Mouse (Mus musculus) thymus, adult 2 months (tissue): ENCODE measurements around the gene Shprh. TPM values are rescaled to one million over a fixed set of nuclear protein-coding genes. Genes with fewer than 3 reads are reported as not detected.
"Not testable (repeated sequence)": the region's sequence is repeated elsewhere in the genome, so short reads cannot be mapped to it uniquely, and the experiment has no call there.

Source experiments
- DNase-seq: peaks from one replicate; pipeline ENCODE4 v3.0.0; 2021
- H3K27ac ChIP-seq: fragments of 200-500 bp; 2 replicates; pipeline ENCODE4 v1.5.1; 2012; ENCODE audit warnings: low read length, control low read depth; ENCODE audit not compliant: control insufficient read depth, insufficient read depth
- H3K27me3 ChIP-seq: fragments of 200-500 bp; 2 replicates; pipeline ENCODE4 v1.6.1; 2012; ENCODE audit warnings: mild to moderate bottlenecking, low read length, moderate library complexity, mixed read lengths; ENCODE audit not compliant: control insufficient read depth, insufficient read depth
- H3K36me3 ChIP-seq: fragments of 200-500 bp; 2 replicates; pipeline ENCODE4 v1.6.1; 2012; ENCODE audit warnings: mild to moderate bottlenecking, low read length, moderate library complexity; ENCODE audit not compliant: control insufficient read depth, insufficient read depth
- H3K4me1 ChIP-seq: fragments of 200-500 bp; replicated peaks from 2 replicates; pipeline ENCODE4 v1.6.1; 2012; ENCODE audit warnings: low read length; ENCODE audit not compliant: control insufficient read depth, insufficient read depth
- H3K4me3 ChIP-seq: fragments of 200-500 bp; 2 replicates; pipeline ENCODE4 v1.5.1; 2012; ENCODE audit warnings: mild to moderate bottlenecking, low read length, control low read depth, moderate library complexity; ENCODE audit not compliant: control insufficient read depth, insufficient read depth
- CTCF ChIP-seq: fragments of 200-500 bp; IDR thresholded peaks from 2 replicates; pipeline ENCODE4 v1.5.1; 2012; ENCODE audit warnings: mild to moderate bottlenecking, control low read depth, low read length, moderate library complexity, borderline replicate concordance; ENCODE audit not compliant: control insufficient read depth, poor library complexity, insufficient read depth; ENCODE audit errors: extremely low read depth
- POLR2A ChIP-seq: fragments of 200-500 bp; IDR thresholded peaks from 2 replicates; pipeline ENCODE4 v1.6.1; 2012; ENCODE audit warnings: mild to moderate bottlenecking, low read length, control low read depth, moderate library complexity; ENCODE audit not compliant: control insufficient read depth, poor library complexity, insufficient read depth; ENCODE audit errors: extremely low read depth
- WGBS: fragments of 180-500 bp; shearing (Covaris S2); methylation state at CpG from one replicate; pipeline ENCODE4 v1.1.7; 2018; 5-methylcytosine and 5-hydroxymethylcytosine counted together
- polyA plus RNA-seq: library from polyadenylated mRNA; depleted of rRNA; stranded (reverse); fragments of >200 nt; gene quantifications from 2 replicates; pipeline ENCODE4 v1.2.3, GENCODE M21; 2012

The Shprh gene
- polyA plus RNA-seq, 1 experiment, result 5.6 TPM

DNA sequence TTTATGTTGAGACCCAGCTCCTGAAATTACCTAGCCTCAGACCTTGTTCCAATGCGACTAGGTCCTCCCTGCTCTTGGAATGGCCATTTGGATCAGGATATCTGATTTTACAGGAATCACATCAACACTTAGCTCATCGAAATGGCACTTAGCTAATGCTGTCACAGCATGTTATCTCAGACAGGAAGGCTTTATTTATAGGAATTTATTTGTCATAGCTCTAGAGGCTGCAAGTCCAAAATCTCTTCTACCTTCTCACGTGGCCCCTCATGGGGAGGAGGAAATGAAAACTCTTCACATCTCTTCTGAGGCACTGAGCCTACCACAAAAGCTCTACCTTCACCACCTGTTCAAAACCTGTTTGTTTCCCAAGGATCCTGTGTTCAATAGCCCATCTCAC is 84.0 kb downstream of the Shprh start:
- DNase-seq, result no peak
- Histone ChIP-seq H3K4me3 (no peak overlapping the region), H3K27ac (no peak overlapping the region), H3K27me3 (no peaks in the 10 kb centered on the region), H3K4me1 (no peaks in the 10 kb centered on the region), H3K36me3 (no peaks in the 10 kb centered on the region)
- WGBS, result 72% methylated on average over 3 of the region's 3 CpGs
- no peak for TF ChIP-seq POLR2A
- no peak for TF ChIP-seq CTCF

DNA sequence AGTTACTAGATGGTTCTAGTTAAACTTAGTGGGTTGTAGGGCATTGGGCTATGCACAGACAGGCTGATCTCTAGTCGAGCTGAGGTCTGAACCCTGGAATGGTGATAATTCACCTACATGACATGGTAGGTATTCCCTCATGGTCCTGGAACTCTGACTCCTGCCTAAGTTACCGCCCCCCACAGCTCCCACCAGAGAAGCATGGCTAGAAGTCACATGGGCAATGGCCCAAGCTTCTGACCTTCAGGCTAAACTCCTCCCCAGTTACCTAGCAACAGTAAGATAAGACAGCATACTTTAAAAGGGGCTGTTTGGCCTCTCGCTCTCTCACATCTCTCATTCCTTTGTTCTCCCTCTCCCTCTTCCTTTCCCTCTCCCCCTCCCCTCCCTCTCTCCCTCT is 93.8 kb downstream of the Shprh start:
- 97% methylated on average over 3 of the region's 3 CpGs for WGBS

DNA sequence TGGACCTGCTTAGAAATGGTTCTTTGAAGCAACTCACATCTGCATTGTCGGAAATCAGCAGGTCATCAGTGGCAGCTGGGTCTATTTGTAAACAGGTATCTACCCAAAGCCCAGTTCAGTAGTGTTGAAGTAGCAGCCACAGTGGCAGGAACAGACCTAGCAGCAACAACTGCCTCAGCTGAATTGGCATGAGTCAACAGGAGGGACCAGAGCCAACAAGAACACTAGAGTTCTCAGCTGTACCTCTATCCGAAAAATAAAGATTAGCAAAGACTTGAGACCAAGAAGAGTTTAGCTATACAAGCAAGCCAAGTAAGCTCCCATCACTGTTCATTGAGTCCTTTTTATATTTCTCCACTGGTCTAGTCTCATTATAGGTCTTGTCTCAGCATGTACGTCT is 99.0 kb downstream of the Shprh start:
- no peak overlapping the region for H3K27ac ChIP-seq
- no peak for DNase-seq
- 93% methylated on average over 3 of the region's 3 CpGs for WGBS
- no peaks in the 10 kb centered on the region for H3K4me1 ChIP-seq
- TF ChIP-seq CTCF, result no peak
- TF ChIP-seq POLR2A, result no peak
- no peaks in the 10 kb centered on the region for H3K27me3 ChIP-seq
- H3K4me3 ChIP-seq, result no peak overlapping the region
- no peaks in the 10 kb centered on the region for H3K36me3 ChIP-seq

More for the DNA sequence above, 93.8 kb downstream of the Shprh start:
- H3K27ac ChIP-seq, H3K36me3 ChIP-seq, DNase-seq, H3K4me1 ChIP-seq, H3K4me3 ChIP-seq, H3K27me3 ChIP-seq: not testable (repeated sequence)

DNA sequence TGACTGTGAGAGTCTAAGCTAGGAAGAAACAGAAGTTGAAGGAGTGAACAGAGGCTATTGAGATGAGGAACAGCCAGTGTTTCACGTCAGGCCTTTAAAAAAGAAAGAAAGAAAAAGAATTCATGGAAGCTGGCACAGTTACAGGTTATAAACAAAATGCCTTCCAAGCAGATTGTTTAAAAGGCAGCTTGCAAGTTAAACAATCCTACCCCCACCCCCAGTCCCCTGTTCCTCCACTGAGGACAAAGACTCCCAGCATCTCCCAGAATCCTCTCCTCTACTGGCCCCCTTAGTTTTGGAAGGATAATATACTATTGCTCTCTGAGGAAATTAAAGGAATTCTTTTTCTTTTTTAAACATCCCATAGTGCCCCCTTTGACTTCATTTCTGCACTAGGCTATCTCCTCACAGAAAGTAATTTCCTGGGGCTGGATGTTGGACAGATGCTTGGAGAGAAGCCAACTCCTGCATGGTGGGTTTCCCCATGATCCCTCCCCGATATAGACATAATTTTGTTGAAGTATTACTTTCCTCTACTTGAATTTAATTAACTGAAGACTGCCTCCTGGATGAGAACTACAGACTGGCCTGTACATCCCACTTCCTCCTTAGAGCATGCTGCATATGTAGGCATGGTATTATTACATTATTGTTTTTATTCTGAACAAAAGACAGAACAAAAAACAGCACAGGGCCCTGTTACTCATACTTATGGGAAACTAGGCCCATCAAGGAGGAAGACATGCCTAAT is 101.2 kb downstream of the Shprh start:
- H3K27me3 ChIP-seq, result no peaks in the 10 kb centered on the region
- H3K36me3 ChIP-seq, result no peaks in the 10 kb centered on the region
- 89% methylated on average over 2 of the region's 2 CpGs for WGBS
- TF ChIP-seq POLR2A, result no peak
- no peak for TF ChIP-seq CTCF
- H3K4me1 ChIP-seq, result no peaks in the 10 kb centered on the region
- H3K4me3 ChIP-seq, result no peak overlapping the region
- DNase-seq, result no peak
- H3K27ac ChIP-seq, result no peak overlapping the region

DNA sequence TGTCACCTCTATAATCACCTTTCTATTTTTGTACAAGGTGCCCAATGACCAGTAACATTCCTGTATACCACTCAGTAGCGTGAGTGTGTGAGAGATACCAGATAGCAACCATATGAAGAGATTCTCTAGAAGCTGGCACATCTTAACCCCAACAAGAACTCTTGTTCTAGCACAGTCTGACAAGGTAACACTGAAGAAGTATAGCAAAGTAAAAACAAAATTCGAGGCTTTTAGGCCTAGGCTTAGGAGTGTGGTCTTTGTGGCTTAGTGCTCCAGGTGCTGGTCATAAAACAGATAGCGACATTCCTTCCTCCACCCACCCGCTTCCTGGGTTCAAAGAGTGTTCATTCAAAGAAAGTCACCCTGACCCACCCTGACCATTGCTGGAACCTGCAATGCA is 104.4 kb downstream of the Shprh start:
- 49% methylated on average over 4 of the region's 4 CpGs for WGBS
- H3K27ac ChIP-seq, H3K27me3 ChIP-seq, DNase-seq, H3K36me3 ChIP-seq, H3K4me1 ChIP-seq, H3K4me3 ChIP-seq: not testable (repeated sequence)

DNA sequence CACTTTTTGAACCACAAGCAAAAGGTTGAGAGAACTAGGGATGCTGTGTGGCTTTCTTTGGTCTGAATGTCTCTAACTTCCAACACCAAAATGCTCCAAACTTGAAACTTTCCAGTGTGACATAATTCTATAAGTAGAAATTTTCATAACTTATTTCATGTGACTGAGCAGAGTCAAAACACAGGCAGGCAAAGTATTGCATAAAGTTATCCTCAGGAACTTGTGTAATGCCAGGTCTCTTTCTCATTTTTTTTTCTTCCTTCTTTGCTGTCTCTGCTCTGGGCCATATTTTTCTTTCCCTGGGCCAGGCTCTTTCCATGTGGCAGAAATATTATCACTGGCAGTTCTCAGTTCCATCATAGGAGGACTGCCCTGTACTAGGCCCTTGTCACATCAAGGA is 110.9 kb downstream of the Shprh start:
- H3K4me3 ChIP-seq, result no peak overlapping the region
- H3K4me1 ChIP-seq, result no peaks in the 10 kb centered on the region
- DNase-seq, result no peak
- no peaks in the 10 kb centered on the region for H3K36me3 ChIP-seq
- no peak overlapping the region for H3K27ac ChIP-seq
- TF ChIP-seq POLR2A, result no peak
- TF ChIP-seq CTCF, result no peak
- H3K27me3 ChIP-seq, result no peaks in the 10 kb centered on the region

DNA sequence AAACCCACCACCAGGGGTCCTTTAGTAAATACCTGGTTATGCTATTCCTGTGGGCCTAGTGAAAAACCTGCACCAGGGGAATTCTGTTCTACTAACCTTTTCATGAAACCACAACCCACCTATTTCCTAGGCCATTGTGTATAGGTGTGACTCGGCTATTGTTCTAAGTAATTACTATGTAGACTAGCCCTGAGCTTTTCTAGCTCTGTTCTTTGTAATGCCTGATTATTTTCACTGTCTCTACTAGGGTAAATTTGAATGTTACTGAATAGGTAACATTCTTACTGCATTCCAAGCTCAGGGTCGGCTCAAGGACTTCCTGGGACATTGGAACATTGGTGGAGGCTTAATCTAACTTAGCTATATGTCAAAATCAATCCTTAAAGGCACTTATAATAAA is 113.1 kb downstream of the Shprh start:
- WGBS, result 89% methylated on average over 2 of the region's 2 CpGs
- H3K27ac ChIP-seq, H3K4me3 ChIP-seq, DNase-seq, H3K36me3 ChIP-seq, H3K27me3 ChIP-seq, H3K4me1 ChIP-seq: not testable (repeated sequence)

DNA sequence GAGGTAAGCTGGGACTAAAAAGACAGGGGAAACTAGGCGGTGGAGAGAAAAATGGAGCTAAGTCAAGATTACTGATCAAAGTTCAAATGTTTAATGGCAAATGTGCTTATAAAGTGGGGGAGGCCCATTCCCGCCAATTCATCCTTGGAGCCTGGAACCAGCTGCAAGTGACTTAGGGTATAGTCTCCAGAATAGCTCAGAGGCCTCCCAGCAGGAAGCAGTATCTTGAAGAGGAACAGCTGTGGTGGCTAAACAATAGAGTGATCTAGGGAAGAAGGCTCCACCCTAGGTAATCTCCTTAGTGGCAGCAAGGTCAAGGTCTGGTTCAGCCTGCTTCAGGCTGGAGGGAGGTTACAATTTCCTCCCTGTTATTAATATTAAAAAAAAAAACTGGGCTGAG is 114.6 kb downstream of the Shprh start:
- not testable (repeated sequence) for H3K4me3 ChIP-seq, H3K4me1 ChIP-seq, H3K36me3 ChIP-seq, DNase-seq, H3K27ac ChIP-seq, H3K27me3 ChIP-seq
- 94% methylated on average over 2 of the region's 2 CpGs for WGBS
